Mouse (Mus musculus) lung, embryonic 16.5 days (tissue): ENCODE measurements around the gene Aldh16a1. TPM values are rescaled to one million over a fixed set of nuclear protein-coding genes. Genes with fewer than 3 reads are reported as not detected.
A peak's percentile ranks its signal among the peaks of the same experiment; 100 is the strongest.

Experiments
- ATAC-seq: fragments of 200-750 bp; cut with Nextera tagmentation; 2 replicates; pipeline ENCODE4 v1.8.0; 2017; ENCODE audit warnings: low read depth, mild to moderate bottlenecking, moderate library complexity
- H3K27ac ChIP-seq: fragments of 300-500 bp; sonication (generic); 2 replicates; pipeline ENCODE4 v1.5.1; 2014; ENCODE audit warnings: mild to moderate bottlenecking, control low read depth, low read length
- H3K27me3 ChIP-seq: fragments of 300-500 bp; sonication (generic); 2 replicates; pipeline ENCODE4 v1.6.1; 2014; ENCODE audit warnings: low read depth, low read length, mixed read lengths; ENCODE audit not compliant: control insufficient read depth, insufficient read depth
- H3K36me3 ChIP-seq: fragments of 300-500 bp; sonication (generic); 2 replicates; pipeline ENCODE4 v1.6.1; 2014; ENCODE audit warnings: low read length; ENCODE audit not compliant: control insufficient read depth, insufficient read depth
- H3K4me1 ChIP-seq: fragments of 300-500 bp; sonication (generic); replicated peaks from 2 replicates; pipeline ENCODE4 v1.6.1; 2014; ENCODE audit warnings: low read length, mixed read lengths; ENCODE audit not compliant: control insufficient read depth, insufficient read depth
- H3K4me2 ChIP-seq: fragments of 300-500 bp; sonication (generic); 2 replicates; pipeline ENCODE4 v1.6.1; 2014; ENCODE audit warnings: low read depth, low read length, control low read depth
- H3K4me3 ChIP-seq: fragments of 300-500 bp; sonication (generic); 2 replicates; pipeline ENCODE4 v1.5.1; 2014; ENCODE audit warnings: mild to moderate bottlenecking, low read length, control low read depth
- H3K9ac ChIP-seq: fragments of 300-500 bp; sonication (generic); 2 replicates; pipeline ENCODE4 v1.6.1; 2014; ENCODE audit warnings: low read length, control low read depth
- H3K9me3 ChIP-seq: fragments of 300-500 bp; sonication (generic); 2 replicates; pipeline ENCODE4 v1.6.1; 2016; ENCODE audit warnings: low read length; ENCODE audit not compliant: control insufficient read depth
- WGBS: fragments of 180-500 bp; shearing (Covaris S2); extraction: QIAGEN DNeasy Blood & Tissue Kit; methylation state at CpG from one replicate; pipeline ENCODE4 v1.1.7; 2014; 5-methylcytosine and 5-hydroxymethylcytosine counted together
- polyA plus RNA-seq: library from polyadenylated mRNA; unstranded; fragments of >200 nt; fragmentation: Nextera tagmentation; extraction: Ambion mirVana; gene quantifications from 2 replicates; pipeline ENCODE4 v1.2.1, GENCODE M21; 2015

The Aldh16a1 gene
- 55.4 and 57.4 TPM in 2 replicates for polyA plus RNA-seq

DNA sequence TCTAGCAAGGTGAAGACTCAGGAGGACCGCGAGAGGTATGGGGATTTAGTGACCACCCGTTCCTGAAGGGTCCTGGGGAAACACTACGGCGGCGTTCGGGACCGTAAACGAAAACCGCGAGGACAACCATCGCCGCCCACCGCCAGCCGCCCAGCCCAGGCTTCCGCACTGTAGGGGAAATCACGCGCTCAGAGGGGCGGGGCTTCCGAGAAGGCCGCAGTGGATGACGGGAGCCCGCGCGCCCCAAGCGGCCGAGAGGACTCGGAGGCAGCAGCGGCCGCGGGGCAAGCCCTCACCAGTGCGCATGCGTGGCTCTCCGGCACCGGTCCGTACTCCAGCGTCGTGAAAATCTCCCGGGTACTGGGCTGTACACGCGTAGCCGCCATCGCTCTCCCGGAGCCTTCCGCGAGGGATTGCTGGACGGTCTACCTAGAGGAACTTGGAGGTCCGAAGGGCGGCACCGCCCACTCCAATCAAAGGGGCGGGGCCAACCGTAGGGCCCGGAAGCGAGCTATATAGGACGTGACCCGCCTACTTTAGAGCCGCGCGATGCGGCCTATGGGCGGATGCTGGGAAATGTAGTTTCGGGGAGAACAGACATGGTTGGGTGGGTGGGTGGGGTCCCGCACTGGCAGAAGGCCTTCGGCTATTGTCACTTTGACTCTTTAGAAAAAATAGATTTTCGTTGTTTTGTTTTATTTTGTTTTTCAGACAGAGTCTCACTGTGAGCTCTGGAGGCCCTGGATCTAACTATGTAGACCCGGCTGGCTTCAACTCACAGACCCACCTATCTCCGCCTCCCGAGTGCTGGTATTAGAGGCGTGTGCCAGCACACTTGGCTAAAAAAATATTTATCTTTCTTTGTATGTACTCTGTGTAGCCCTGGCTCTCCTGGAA is at the start of gene Aldh16a1, which contains the start of gene Pih1d1:
Aldh16a1 (minus strand) TSS at position 489 of the 897 bp plus-strand sequence.
Pih1d1 (plus strand) TSS at position 208 of the 897 bp plus-strand sequence.
- peak within 1 kb of the TSS; percentile 95 for H3K9ac ChIP-seq
- H3K36me3 ChIP-seq, result peaks cover 2% of the 10 kb centered on the region; the same call in 1 of the 2 replicates
- peak within 1 kb of the TSS; percentile 99 for H3K27ac ChIP-seq
- no peaks in the 10 kb centered on the region for H3K9me3 ChIP-seq
- ATAC-seq, result peak; percentile 95
- H3K4me2 ChIP-seq, result peak within 1 kb of the TSS; percentile 89
- WGBS, result 2% methylated on average over 69 of the region's 69 CpGs
- peaks cover 27% of the 10 kb centered on the region for H3K4me1 ChIP-seq
- H3K4me3 ChIP-seq, result peak within 1 kb of the TSS; percentile 81
- no peaks in the 10 kb centered on the region for H3K27me3 ChIP-seq

DNA sequence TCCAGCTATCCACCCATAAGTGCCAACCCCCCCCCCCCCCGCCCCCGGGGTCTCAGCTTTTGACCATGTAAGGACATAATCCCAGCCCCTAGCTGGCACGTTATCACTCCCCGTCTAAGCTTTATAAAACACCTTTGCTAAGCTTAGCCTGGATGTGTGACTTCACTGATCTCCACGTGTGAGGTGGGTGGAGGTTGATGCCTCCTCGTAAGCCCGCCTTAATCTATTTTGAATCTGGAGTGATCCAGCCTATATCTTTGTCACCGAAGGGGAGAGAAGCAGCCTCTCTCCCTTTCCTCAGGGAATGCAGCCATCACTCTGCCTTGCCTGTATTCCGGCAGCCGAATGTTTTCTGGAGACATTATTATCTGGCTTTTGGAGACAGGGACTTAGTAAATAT is 48.3 kb upstream of the Aldh16a1 start:
- no peaks in the 10 kb centered on the region for H3K9me3 ChIP-seq
- no peak overlapping the region for H3K27ac ChIP-seq
- H3K4me3 ChIP-seq, result no peak overlapping the region
- H3K9ac ChIP-seq, result no peak overlapping the region; the same call in 1 of the 2 replicates
- no peaks in the 10 kb centered on the region for H3K36me3 ChIP-seq
- no peak for ATAC-seq
- no peaks in the 10 kb centered on the region for H3K27me3 ChIP-seq
- no peak overlapping the region for H3K4me2 ChIP-seq
- no peaks in the 10 kb centered on the region for H3K4me1 ChIP-seq
- 23% methylated on average over 9 of the region's 10 CpGs for WGBS

DNA sequence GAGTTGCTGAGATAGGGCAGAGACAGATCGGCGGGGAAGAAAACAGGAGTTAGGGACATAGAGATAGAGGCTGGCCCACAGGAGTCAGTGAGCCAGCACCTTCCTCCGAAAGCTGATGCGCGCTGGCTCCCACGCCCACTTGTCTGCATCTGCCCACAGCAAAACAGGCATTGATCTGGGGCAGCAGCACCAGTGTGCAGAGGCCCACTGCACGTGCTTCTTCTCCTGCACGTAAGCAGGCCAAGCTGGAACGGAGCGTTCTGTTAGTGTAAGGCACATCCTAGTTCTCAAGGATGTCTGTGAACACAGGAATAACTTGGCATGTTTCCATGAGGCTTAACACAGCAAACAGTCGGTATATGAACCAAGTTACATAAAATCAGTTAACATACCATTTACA is 44.6 kb upstream of the Aldh16a1 start:
- H3K36me3 ChIP-seq, result no peaks in the 10 kb centered on the region
- no peak overlapping the region for H3K9ac ChIP-seq
- ATAC-seq, result no peak
- H3K4me1 ChIP-seq, result no peaks in the 10 kb centered on the region
- no peak overlapping the region for H3K4me3 ChIP-seq
- H3K27ac ChIP-seq, result no peak overlapping the region
- H3K4me2 ChIP-seq, result no peak overlapping the region
- 0 out of 2 replicates have a peak, but pooled peaks cover 3% of the 10 kb centered on the region for H3K27me3 ChIP-seq
- H3K9me3 ChIP-seq, result no peaks in the 10 kb centered on the region
- 72% methylated on average over 11 of the region's 11 CpGs for WGBS

DNA sequence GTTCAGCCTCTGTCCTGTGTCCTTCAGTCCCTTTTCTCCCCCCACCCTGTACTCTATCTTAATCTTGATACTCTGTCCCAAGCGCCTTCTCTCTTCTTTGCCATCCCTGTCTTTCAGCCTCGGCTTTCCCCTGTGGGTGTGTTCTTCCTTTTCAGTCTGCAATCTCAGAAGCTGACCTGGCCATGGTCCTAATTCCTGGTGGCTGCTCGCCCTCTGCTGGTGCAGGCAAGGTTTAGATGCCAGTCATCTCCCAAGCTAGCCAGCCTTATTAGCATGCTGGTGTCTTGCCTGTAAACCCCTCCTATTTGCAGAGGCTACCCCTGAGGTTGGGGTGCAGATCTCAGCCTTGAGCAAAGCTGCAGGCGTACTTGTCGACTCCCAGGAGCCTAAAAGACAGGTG is 44.1 kb upstream of the Aldh16a1 start:
- H3K9ac ChIP-seq, result no peak overlapping the region
- no peak overlapping the region for H3K4me2 ChIP-seq
- no peak overlapping the region for H3K27ac ChIP-seq
- H3K9me3 ChIP-seq, result no peaks in the 10 kb centered on the region
- no peak overlapping the region for H3K4me3 ChIP-seq
- H3K36me3 ChIP-seq, result no peaks in the 10 kb centered on the region
- 0 out of 2 replicates have a peak, but pooled peaks have one; percentile 31 for ATAC-seq
- whole genome bisulfite sequencing, result 9% methylated on average over 5 of the region's 5 CpGs
- H3K4me1 ChIP-seq, result no peaks in the 10 kb centered on the region
- 0 out of 2 replicates have a peak, but pooled peaks cover 3% of the 10 kb centered on the region for H3K27me3 ChIP-seq

DNA sequence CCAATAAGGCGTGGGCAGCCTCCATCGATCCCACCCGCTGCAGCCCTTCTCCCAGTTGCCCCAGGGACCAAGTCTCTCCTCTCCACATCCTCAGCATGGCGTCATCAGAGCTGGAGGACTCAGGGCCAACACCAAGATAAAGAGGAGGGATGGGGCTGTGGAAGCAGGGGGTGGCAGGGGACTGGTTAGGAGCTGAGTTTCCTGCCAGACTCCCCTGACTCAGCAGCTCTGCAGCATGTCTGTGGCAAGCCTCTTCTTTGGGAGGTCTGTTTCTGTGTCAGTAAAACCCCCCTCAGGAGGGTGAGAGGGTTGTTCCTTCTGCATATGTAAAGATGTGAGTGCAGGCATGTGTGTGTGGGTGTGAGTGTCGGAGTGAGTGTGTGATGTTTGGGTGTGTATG is 42.6 kb upstream of the Aldh16a1 start:
- Histone ChIP-seq H3K4me1 (no peaks in the 10 kb centered on the region), H3K27me3 (0 out of 2 replicates have a peak, but pooled peaks cover 3% of the 10 kb centered on the region), H3K36me3 (no peaks in the 10 kb centered on the region), H3K4me2 (no peak overlapping the region), H3K9ac (no peak overlapping the region), H3K9me3 (no peaks in the 10 kb centered on the region), H3K27ac (no peak overlapping the region), H3K4me3 (no peak overlapping the region)
- ATAC-seq, result no peak
- WGBS, result 77% methylated on average over 5 of the region's 5 CpGs

DNA sequence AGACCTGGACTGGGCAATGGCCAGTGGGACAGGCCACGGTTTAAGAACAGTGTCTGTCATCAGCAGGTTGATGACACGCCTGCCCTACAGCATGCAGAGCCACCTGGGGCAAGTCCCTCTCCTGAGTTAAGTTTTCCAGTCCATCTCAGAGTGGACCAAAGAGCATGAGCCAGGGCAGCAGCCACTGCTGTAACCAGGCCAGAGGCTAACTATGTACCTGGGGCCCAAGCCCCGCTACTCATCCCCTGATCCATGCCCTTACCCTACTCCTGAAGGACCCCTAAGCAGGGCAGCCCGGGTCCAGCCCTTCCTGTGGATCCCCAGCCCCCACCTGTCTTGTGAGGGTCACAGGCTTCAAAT is 41.8 kb upstream of the Aldh16a1 start:
- H3K36me3 ChIP-seq, result no peaks in the 10 kb centered on the region
- H3K27ac ChIP-seq, result no peak overlapping the region
- no peak for ATAC-seq
- 0 out of 2 replicates have a peak, but pooled peaks cover 3% of the 10 kb centered on the region for H3K27me3 ChIP-seq
- WGBS, result 72% methylated on average over 4 of the region's 4 CpGs
- H3K9me3 ChIP-seq, result no peaks in the 10 kb centered on the region
- no peak overlapping the region for H3K4me2 ChIP-seq
- no peak overlapping the region for H3K4me3 ChIP-seq
- no peak overlapping the region for H3K9ac ChIP-seq
- H3K4me1 ChIP-seq, result no peaks in the 10 kb centered on the region; the same call in 1 of the 2 replicates

DNA sequence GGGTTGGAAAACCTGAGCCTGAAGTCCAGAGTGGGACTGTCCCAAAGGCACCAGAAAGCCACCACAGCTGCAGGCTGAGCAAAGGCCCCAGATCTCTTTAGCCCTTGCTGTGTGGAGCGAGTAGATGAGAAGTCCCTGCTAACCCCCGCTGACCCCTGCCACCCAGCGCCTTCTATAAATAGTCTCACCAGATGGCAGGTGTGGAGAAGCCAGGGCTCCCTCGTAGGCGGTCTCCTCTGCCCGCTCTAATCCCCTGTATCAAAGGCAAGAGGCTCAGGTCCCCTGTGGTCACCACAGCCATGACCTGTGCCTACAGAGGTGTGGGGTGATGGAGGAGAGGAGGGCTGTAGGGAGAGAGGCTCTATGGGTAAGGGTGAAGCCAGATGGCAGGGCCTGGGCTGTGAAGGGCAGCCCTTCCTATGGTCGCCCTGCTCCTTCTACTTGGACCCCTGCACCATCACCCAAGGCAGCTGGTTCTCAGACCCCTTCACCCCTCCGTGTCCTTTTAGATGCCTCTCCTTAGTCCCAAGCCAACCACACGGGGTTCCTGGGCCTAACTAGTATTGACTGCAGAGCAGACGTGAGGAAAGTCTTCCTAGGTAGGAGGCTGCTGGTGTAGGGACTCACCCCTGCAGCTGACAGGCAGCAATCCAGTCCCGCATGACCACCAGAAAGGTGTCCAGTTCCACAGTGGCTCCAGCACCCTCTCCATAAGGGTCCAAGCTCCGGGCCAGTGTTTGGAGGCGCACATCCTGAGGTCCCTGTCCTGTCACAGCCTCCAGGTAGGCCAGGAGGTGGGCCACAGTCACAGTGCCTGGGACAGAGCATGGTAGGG is 41.2 kb upstream of the Aldh16a1 start:
- Histone ChIP-seq H3K27me3 (0 out of 2 replicates have a peak, but pooled peaks cover 3% of the 10 kb centered on the region), H3K36me3 (no peaks in the 10 kb centered on the region), H3K4me1 (no peaks in the 10 kb centered on the region; the same call in 1 of the 2 replicates), H3K4me3 (no peak overlapping the region), H3K4me2 (no peak overlapping the region), H3K9ac (no peak overlapping the region), H3K9me3 (no peaks in the 10 kb centered on the region), H3K27ac (no peak overlapping the region)
- 43% methylated on average over 13 of the region's 13 CpGs for WGBS
- ATAC-seq, result no peak

DNA sequence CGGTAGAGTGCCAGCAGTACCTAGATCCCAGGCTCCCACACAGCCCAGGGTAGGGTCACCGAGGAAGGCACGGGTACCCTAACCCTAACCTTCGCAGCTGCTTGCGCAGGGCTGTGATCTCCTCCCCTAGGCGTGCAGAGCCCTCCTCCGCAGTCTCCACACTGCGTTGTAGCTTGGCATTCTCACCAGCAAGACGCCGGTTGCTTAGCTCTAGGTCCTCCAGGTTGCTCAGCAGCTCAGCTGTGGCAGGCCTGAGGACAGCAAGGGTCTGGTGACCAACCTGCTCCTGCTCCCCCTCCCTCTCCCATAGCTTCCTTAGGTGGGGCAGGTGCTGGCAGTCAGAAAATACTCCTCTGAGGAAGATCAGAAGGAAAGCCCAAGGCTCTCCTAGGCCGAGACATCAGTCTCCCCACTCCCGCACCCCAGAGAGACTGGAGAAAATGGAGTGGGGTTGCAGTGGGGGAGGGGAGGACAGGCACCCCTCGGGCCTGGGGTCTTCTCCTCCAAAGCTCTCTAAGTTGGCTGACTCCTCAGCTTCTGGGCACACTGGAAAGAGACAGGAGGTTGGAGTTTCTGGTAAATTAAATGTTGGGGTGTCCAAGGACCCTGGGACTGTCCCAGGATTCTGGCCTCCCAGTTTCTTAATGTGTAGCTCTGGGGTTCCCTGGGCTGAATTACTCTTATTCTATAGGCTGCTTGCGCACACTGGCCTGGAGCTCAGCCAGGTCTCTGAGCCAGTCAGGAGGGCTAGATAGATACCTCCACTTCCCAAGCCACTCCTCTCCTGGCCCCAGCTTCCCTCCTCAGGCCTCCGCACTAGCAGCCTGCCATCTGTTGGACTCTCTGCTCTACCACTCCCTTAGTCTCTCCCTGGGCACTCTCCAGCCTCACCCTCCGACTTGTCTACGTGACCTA is 39.7 kb upstream of the Aldh16a1 start:
- no peaks in the 10 kb centered on the region for H3K36me3 ChIP-seq
- peaks cover 7% of the 10 kb centered on the region for H3K27me3 ChIP-seq
- no peaks in the 10 kb centered on the region for H3K9me3 ChIP-seq
- no peaks in the 10 kb centered on the region; the same call in 1 of the 2 replicates for H3K4me1 ChIP-seq
- WGBS, result 68% methylated on average over 17 of the region's 17 CpGs
- H3K9ac ChIP-seq, result no peak overlapping the region
- H3K4me3 ChIP-seq, result no peak overlapping the region
- no peak overlapping the region for H3K4me2 ChIP-seq
- ATAC-seq, result no peak
- H3K27ac ChIP-seq, result no peak overlapping the region
